Mouse (Mus musculus) fat pad, adult 2 months (tissue): ENCODE measurements around the gene Kmt2b.

ENCODE experiments used
- DNase-seq: peaks from one replicate; pipeline ENCODE4 v3.0.0-alpha.2; 2011; ENCODE audit warnings: low read depth, low spot score; ENCODE audit errors: extremely low read depth

The Kmt2b gene

GRCm38 (mm10) chr7:30544327-30544726 lies 44.2 kb downstream of the Kmt2b start:
- DNase-seq: no peak

DNA sequence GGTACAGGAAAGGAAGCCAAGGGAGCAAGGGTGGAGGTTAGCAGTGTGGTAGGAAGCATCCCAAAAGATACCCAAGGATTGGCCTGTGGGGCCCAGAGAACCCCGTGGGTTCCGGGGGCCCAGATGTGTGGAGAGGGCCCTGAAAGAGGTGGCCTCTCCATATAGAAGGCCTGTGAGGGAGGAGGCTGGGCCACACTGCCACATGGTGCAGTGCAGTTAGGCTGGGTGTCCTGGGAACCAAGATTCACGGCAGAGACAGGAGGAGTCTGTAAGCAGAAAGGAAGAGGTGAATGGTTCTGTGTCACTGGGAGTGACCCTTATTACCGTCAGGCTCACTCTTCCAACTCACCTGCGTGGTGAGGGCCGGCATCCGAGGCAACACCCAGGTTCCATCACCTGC lies 48.0 kb downstream of the Kmt2b start:
- DNase-seq: no peak

DNA sequence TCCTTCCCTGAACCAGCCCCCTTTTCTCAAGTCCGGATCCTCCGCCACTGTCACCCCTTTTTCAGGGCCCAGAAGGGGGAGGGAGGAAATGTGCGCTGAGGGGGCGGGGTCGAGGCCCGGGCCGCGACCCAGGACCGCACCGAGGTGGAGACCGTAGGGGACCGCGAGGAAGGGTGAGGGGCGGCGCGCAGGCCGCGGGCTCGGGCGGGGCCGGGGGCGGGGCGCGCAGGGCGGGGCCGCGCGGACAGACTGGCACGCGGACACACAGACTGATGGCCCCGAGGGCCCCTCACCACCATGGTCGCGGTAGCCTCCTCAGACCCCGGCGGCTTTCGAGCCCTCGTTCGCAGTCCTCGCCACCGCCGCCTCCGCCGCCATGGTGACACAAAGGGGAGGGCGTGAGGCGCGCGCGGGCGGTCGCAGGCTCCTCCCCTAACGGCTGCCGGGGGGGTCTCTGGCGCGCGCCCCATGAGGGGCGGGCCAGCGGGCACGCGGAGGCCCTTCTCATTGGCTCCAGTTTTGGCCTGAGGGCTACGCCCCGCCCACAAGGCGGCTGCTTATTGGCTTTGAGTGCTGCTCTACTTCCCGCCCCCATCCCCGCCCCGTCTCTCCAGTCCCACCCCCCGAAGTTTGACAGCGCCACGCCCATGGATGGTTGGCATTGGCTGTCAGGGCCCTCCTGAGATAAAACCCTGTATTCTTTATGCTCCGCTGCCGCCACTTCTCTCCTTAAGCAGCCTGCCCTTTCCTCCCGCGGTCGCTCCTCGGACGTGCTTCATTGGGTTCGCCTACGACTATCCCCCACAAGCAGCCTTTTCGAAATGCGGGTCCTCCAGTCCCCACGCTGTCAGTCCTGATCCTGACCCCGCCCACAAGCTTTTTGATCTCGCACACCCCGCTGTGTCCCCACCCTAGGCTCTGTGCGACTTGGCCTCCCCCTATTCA lies 53.6 kb downstream of the Kmt2b start, which contains the start of gene Arhgap33:
TSS of gene Arhgap33 (minus strand) at position 428 of the 945 bp plus-strand sequence.
- peak; percentile 52 for DNase-seq

GRCm38 (mm10) chr7:30533941-30534632 lies 54.4 kb downstream of the Kmt2b start:
- DNase-seq: no peak

- no peak for DNase-seq
These were observed 55.6 kb downstream of the Kmt2b start for GRCm38 (mm10) chr7:30532931-30533330.

- no peak for DNase-seq
These were observed 57.2 kb downstream of the Kmt2b start for GRCm38 (mm10) chr7:30531291-30531815.

GRCm38 (mm10) chr7:30526981-30527380 lies 61.5 kb downstream of the Kmt2b start:
- DNase-seq: no peak

GRCm38 (mm10) chr7:30526399-30526798 lies 62.1 kb downstream of the Kmt2b start:
- no peak for DNase-seq

- no peak for DNase-seq
These were observed 62.6 kb downstream of the Kmt2b start for GRCm38 (mm10) chr7:30525954-30526353.

DNA sequence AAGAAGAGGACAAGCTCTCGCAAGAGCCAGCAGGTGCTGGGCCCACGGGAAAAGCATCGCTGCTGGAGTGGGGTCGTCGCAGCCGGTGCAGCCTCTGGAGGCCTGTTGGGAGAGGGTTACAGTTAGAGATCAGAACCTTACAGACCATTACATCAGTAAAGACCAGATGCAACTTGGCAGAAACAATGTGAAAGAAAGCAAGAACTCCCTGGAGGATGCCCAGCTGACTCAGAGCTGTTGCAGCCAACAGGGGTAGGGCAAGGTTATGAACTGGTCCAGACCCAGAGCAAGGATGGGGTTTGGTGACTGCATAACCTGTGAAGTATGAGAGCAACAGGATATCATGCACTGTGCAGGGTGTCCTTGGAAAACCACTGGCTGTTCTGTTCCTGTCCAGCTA lies 64.0 kb downstream of the Kmt2b start:
- DNase-seq: no peak

DNA sequence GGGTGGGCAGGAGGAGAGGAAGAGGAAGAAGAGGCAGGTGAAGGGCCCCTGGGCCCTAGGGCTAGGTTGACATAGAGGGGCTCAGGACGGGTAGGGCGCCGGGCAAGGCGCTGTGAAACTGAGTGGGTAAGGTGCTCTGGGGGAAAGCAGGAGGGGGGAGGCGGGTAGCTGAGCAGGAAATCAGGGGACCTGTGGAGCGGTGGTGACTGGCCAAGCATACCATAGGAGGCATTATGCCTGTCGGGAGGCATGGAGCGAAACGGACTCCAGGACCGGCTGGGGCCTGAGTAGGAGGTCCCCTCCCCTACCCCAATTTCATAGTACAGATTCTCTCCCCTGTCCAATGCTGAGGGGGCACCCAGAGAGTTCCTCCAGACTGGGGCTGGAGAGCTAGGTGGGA lies 65.7 kb downstream of the Kmt2b start:
- DNase-seq: no peak

- DNase-seq: no peak
These were observed 67.7 kb downstream of the Kmt2b start for GRCm38 (mm10) chr7:30520856-30521255.

- DNase-seq: no peak
These were observed 68.1 kb downstream of the Kmt2b start for GRCm38 (mm10) chr7:30520396-30520795.
